10 mouse cellular contexts compared by ENCODE assay signal in genomic region chr1:168286862-168287650, GRCm38 (mm10).
DNase-seq lines count a peak whose midpoint lies in the region; ATAC-seq and TF ChIP-seq lines count a peak whose summit lies in the region.
"Had no signal": no experiment of that assay in that cellular context is flagged by ENCODE, and none has a peak within 500 bp of the region (broad histone marks: within the 10 kb centered on the region; RNA-seq: fewer than 3 reads in every experiment).

No protein-coding gene starts in this region.

- H3K79me2 ChIP-seq in MEL (ENCODE audit: control insufficient read depth, insufficient read depth, low read length, poor library complexity), result no peaks in the 10 kb centered on the region

- H3K4me3 ChIP-seq in heart, embryonic 12.5 days, result no peak overlapping the region
- no peak overlapping the region for H3K4me3 ChIP-seq in MEL (ENCODE audit: control insufficient read depth in 1 of 2, insufficient read depth in 1 of 2, low read depth in 2 of 2, low read length in 2 of 2)
- no peak overlapping the region for H3K4me3 ChIP-seq in forebrain, postnatal 0 days (ENCODE audit: low read depth, low read length)
- H3K4me3 ChIP-seq in midbrain, embryonic 10.5 days, result peak overlapping the region; percentile 36
- H3K4me3 ChIP-seq: limb, embryonic 13.5 days had no signal

- peak overlapping the region; percentile 55 for H3K9ac ChIP-seq in heart, embryonic 12.5 days
- H3K9ac ChIP-seq in MEL (ENCODE audit: control insufficient read depth, low read depth, low read length, poor library complexity, severe bottlenecking), result no peak overlapping the region; the same call in 1 of the 2 replicates
- no peak overlapping the region for H3K9ac ChIP-seq in forebrain, postnatal 0 days

- no peaks in the 10 kb centered on the region for H3K36me3 ChIP-seq in heart, embryonic 12.5 days
- peaks cover 0 to 37% of the 10 kb centered on the region in 2 experiments; a peak in 2 of 4 replicates for H3K36me3 ChIP-seq in MEL (ENCODE audit: control insufficient read depth in 1 of 2, insufficient read depth in 2 of 2, low read length in 2 of 2)
- H3K36me3 ChIP-seq in forebrain, postnatal 0 days (ENCODE audit: insufficient read depth), result no peaks in the 10 kb centered on the region
- H3K36me3 ChIP-seq in midbrain, embryonic 10.5 days, result no peaks in the 10 kb centered on the region
- H3K36me3 ChIP-seq: limb, embryonic 13.5 days had no signal

- 34% methylated on average over 2 of the region's 2 CpGs for WGBS in heart, embryonic 12.5 days
- WGBS in forebrain, postnatal 0 days, result 4% methylated on average over 2 of the region's 2 CpGs
- 26% methylated on average over 2 of the region's 2 CpGs for WGBS in midbrain, embryonic 10.5 days

- H3K27me3 ChIP-seq in heart, embryonic 12.5 days (replicated peaks), result no peaks in the 10 kb centered on the region
- H3K27me3 ChIP-seq in MEL (ENCODE audit: control insufficient read depth in 1 of 2, insufficient read depth in 2 of 2, low read length in 2 of 2), result no peaks in the 10 kb centered on the region
- H3K27me3 ChIP-seq in forebrain, postnatal 0 days (ENCODE audit: insufficient read depth, low read length), result no peaks in the 10 kb centered on the region
- H3K27me3 ChIP-seq in midbrain, embryonic 10.5 days (ENCODE audit: low read depth, poor library complexity, severe bottlenecking), result no peaks in the 10 kb centered on the region

- no peak for TF ChIP-seq RAD21 in MEL (IDR thresholded peaks at IDR 0.05; ENCODE audit: low read depth, low read length)

- TF ChIP-seq POLR2A in MEL (IDR thresholded peaks at IDR 0.05; ENCODE audit: control insufficient read depth in 1 of 2, insufficient read depth in 1 of 2, low read depth in 1 of 2, low read length in 2 of 2, poor library complexity in 1 of 2), result no peak

- H3K27ac ChIP-seq in heart, embryonic 12.5 days (ENCODE audit: poor library complexity, severe bottlenecking), result peak overlapping the region; percentile 90
- peak overlapping the region; percentile 66 for H3K27ac ChIP-seq in MEL (ENCODE audit: control insufficient read depth, low read depth, low read length)
- peak overlapping the region; percentile 77 for H3K27ac ChIP-seq in forebrain, postnatal 0 days (ENCODE audit: low read depth, low read length)
- H3K27ac ChIP-seq in midbrain, embryonic 10.5 days (replicated peaks), result peak overlapping the region; percentile 91

- no peak for TF ChIP-seq CTCF in MEL (IDR thresholded peaks at IDR 0.05 in 2 of 3, conservative IDR thresholded peaks at IDR 0.05 in 1 of 3; ENCODE audit: control insufficient read depth in 1 of 3, insufficient read depth in 1 of 3, low read depth in 2 of 3, low read length in 3 of 3, poor library complexity in 1 of 3, severe bottlenecking in 1 of 3)
- no peak for TF ChIP-seq CTCF in forebrain, postnatal 0 days (IDR thresholded peaks at IDR 0.05; ENCODE audit: low read depth)

- no peak for DNase-seq in heart, adult 18-20 months
- DNase-seq in MEL (ENCODE audit: low read depth, low spot score), result peak; percentile 36
- DNase-seq in forebrain, postnatal 0 days, result no peak
- peak; percentile 55 for DNase-seq in midbrain, embryonic 10.5 days (ENCODE audit: low spot score)
- no peak for DNase-seq in right cerebral cortex, postnatal 25 days
- DNase-seq in cerebellum, postnatal 10 days, result no peak
- DNase-seq: B cell, adult 2 months had no signal

- H3K4me1 ChIP-seq in heart, embryonic 12.5 days (replicated peaks), result peaks cover 90% of the 10 kb centered on the region
- peaks cover 27 to 47% of the 10 kb centered on the region in 2 experiments for H3K4me1 ChIP-seq in MEL (ENCODE audit: control insufficient read depth in 1 of 2, insufficient read depth in 2 of 2, low read length in 2 of 2)
- H3K4me1 ChIP-seq in forebrain, postnatal 0 days (ENCODE audit: insufficient read depth), result peaks cover 60% of the 10 kb centered on the region
- H3K4me1 ChIP-seq in midbrain, embryonic 10.5 days, result peaks cover 94% of the 10 kb centered on the region

- 0 out of 4 replicates have a peak, but pooled peaks of 1 of the 2 experiments have one; percentile 13 for TF ChIP-seq EP300 in MEL (IDR thresholded peaks at IDR 0.05; ENCODE audit: low read depth in 1 of 2, low read length in 2 of 2)

- no peaks in the 10 kb centered on the region for H3K9me3 ChIP-seq in heart, embryonic 12.5 days (replicated peaks)
- H3K9me3 ChIP-seq in MEL (replicated peaks; ENCODE audit: insufficient read depth, low read length), result no peaks in the 10 kb centered on the region
- H3K9me3 ChIP-seq in forebrain, postnatal 0 days (ENCODE audit: low read length), result no peaks in the 10 kb centered on the region
- no peaks in the 10 kb centered on the region for H3K9me3 ChIP-seq in midbrain, embryonic 10.5 days (replicated peaks)
- H3K9me3 ChIP-seq: limb, embryonic 13.5 days had no signal

- peak overlapping the region; percentile 54 for H3K4me2 ChIP-seq in heart, embryonic 12.5 days
- H3K4me2 ChIP-seq in forebrain, postnatal 0 days (ENCODE audit: low read depth), result peak overlapping the region; percentile 20; the same call in 1 of the 2 replicates
- H3K4me2 ChIP-seq: limb, embryonic 13.5 days had no signal

- no peak for ATAC-seq in heart, embryonic 12.5 days (ENCODE audit: insufficient number of reproducible peaks, low FRiP score)
- no peak for ATAC-seq in forebrain, postnatal 0 days
- no peak for ATAC-seq in megakaryocyte-erythroid progenitor cell, adult 5-6 weeks (replicated peaks; ENCODE audit: low FRiP score, low TSS enrichment, poor library complexity, severe bottlenecking)

TF ChIP-seq in MEL, 35 proteins besides CTCF, POLR2A, EP300 and RAD21:
- no peak for TF ChIP-seq MYB (IDR thresholded peaks at IDR 0.05; ENCODE audit: low read depth, low read length)
- no peak for TF ChIP-seq E2F4 (IDR thresholded peaks at IDR 0.05; ENCODE audit: borderline replicate concordance, low read depth, low read length)
- no peak for TF ChIP-seq MYC (IDR thresholded peaks at IDR 0.05; ENCODE audit: low read depth, low read length)
- no peak for TF ChIP-seq USF2 (IDR thresholded peaks at IDR 0.05; ENCODE audit: borderline replicate concordance in 1 of 2, insufficient read depth in 1 of 2, low read depth in 1 of 2, low read length in 2 of 2)
- TF ChIP-seq RCOR1 (IDR thresholded peaks at IDR 0.05; ENCODE audit: low read depth, low read length), result no peak
- TF ChIP-seq MAZ (IDR thresholded peaks at IDR 0.05; ENCODE audit: low read depth, low read length), result no peak
- TF ChIP-seq USF1 (IDR thresholded peaks at IDR 0.05; ENCODE audit: low read depth, low read length), result no peak
- no peak for TF ChIP-seq ZNF384 (IDR thresholded peaks at IDR 0.05; ENCODE audit: low read depth, low read length)
- TF ChIP-seq JUND (IDR thresholded peaks at IDR 0.05; ENCODE audit: low read depth, low read length), result no peak
- TF ChIP-seq UBTF (IDR thresholded peaks at IDR 0.05; ENCODE audit: borderline replicate concordance, insufficient read depth, low read depth, low read length), result no peak
- TF ChIP-seq ELF1 (IDR thresholded peaks at IDR 0.05; ENCODE audit: low read depth, low read length), result no peak
- TF ChIP-seq POLR2AphosphoS5 (IDR thresholded peaks at IDR 0.05; ENCODE audit: borderline replicate concordance, low read depth, low read length), result no peak
- TF ChIP-seq ETS1 (IDR thresholded peaks at IDR 0.05; ENCODE audit: low read depth, low read length), result no peak
- TF ChIP-seq SIN3A (IDR thresholded peaks at IDR 0.05; ENCODE audit: low read length), result no peak
- TF ChIP-seq MEF2A (IDR thresholded peaks at IDR 0.05; ENCODE audit: extremely low read depth, insufficient replicate concordance, low read depth, low read length, poor library complexity, severe bottlenecking), result no peak

Comparison
In these comparisons a context has a peak if more than half of its experiments do, and no peak if none do; other contexts are left out.
1. DNase-seq: peak in MEL (single experiment) and midbrain, embryonic 10.5 days (single experiment); none in heart, adult 18-20 months (0 of 2), forebrain, postnatal 0 days (single experiment), right cerebral cortex, postnatal 25 days (single experiment) and cerebellum, postnatal 10 days (0 of 2).
2. Peak in every context shown above with its lines, with median percentiles within 50 percentile points of each other: H3K27ac ChIP-seq.